Mouse (Mus musculus) right cerebral cortex, adult 2 months (tissue): Measurements from ENCODE around the gene Stk32c.

Experiments used
- DNase-seq, 2 experiments: peaks; one replicate each; pipeline ENCODE4 v3.0.0; 2021 to 2022; ENCODE audit warnings: low spot score in 2 of 2

Stk32c gene

GRCm38 (mm10) chr7:139147360-139147759 lies 65.7 kb downstream of the Stk32c start:
- no peak for DNase-seq

- DNase-seq, result no peak
Measured at GRCm38 (mm10) chr7:139145891-139146290, 67.2 kb downstream of the Stk32c start.

- DNase-seq, result no peak
Measured at GRCm38 (mm10) chr7:139143785-139144184, 69.3 kb downstream of the Stk32c start.

- DNase-seq, result no peak
Measured at GRCm38 (mm10) chr7:139139921-139140461, 73.1 kb downstream of the Stk32c start.

- peak; percentile 57 to 65 for DNase-seq
Measured at GRCm38 (mm10) chr7:139136906-139137491, 76.1 kb downstream of the Stk32c start.

GRCm38 (mm10) chr7:139135236-139135635 lies 77.9 kb downstream of the Stk32c start:
- no peak for DNase-seq

- DNase-seq, result no peak
Measured at GRCm38 (mm10) chr7:139133446-139133845, 79.7 kb downstream of the Stk32c start.

- no peak for DNase-seq
Measured at GRCm38 (mm10) chr7:139131538-139131937, 81.6 kb downstream of the Stk32c start.

GRCm38 (mm10) chr7:139130361-139130760 lies 82.7 kb downstream of the Stk32c start:
- no peak for DNase-seq

GRCm38 (mm10) chr7:139128994-139129393 lies 84.1 kb downstream of the Stk32c start:
- DNase-seq, result no peak

GRCm38 (mm10) chr7:139126549-139126948 lies 86.6 kb downstream of the Stk32c start:
- DNase-seq, result no peak

- DNase-seq, result no peak
Measured at GRCm38 (mm10) chr7:139125881-139126280, 87.2 kb downstream of the Stk32c start.

GRCm38 (mm10) chr7:139119775-139120153 lies 93.3 kb downstream of the Stk32c start:
- no peak for DNase-seq

- peak; percentile 91 to 93 for DNase-seq
Measured at GRCm38 (mm10) chr7:139119152-139119774, 93.8 kb downstream of the Stk32c start.

GRCm38 (mm10) chr7:139107908-139108650 lies 105.0 kb downstream of the Stk32c start:
- peak; percentile 47 to 64 for DNase-seq

GRCm38 (mm10) chr7:139105705-139106104 lies 107.4 kb downstream of the Stk32c start:
- DNase-seq, result no peak

- DNase-seq, result no peak
Measured at GRCm38 (mm10) chr7:139105076-139105475, 108.0 kb downstream of the Stk32c start.

- DNase-seq, result no peak
Measured at GRCm38 (mm10) chr7:139103960-139104381, 109.1 kb downstream of the Stk32c start.

GRCm38 (mm10) chr7:139101826-139102225 lies 111.3 kb downstream of the Stk32c start:
- DNase-seq, result peak in 1 of 2 experiments; percentile 31

GRCm38 (mm10) chr7:139101286-139101804 lies 111.8 kb downstream of the Stk32c start:
- DNase-seq, result peak in 1 of 2 experiments; percentile 29

- DNase-seq, result no peak
Measured at GRCm38 (mm10) chr7:139100531-139101095, 112.5 kb downstream of the Stk32c start.

- DNase-seq, result no peak
Measured at GRCm38 (mm10) chr7:139096399-139096798, 116.7 kb downstream of the Stk32c start.
